Mouse (Mus musculus): Measurements from ENCODE around the gene Sirt7.

The Sirt7 gene

GRCm38 (mm10) chr11:120617519-120618112 is 7.4 kb downstream of the Sirt7 start, which contains the start of gene Pcyt2:
Gene Pcyt2 (minus strand): TSS chr11:120617936.
- DNase-seq (ENCODE audit: low spot score in 2 of 2): peak; percentile 89 to 92

DNA sequence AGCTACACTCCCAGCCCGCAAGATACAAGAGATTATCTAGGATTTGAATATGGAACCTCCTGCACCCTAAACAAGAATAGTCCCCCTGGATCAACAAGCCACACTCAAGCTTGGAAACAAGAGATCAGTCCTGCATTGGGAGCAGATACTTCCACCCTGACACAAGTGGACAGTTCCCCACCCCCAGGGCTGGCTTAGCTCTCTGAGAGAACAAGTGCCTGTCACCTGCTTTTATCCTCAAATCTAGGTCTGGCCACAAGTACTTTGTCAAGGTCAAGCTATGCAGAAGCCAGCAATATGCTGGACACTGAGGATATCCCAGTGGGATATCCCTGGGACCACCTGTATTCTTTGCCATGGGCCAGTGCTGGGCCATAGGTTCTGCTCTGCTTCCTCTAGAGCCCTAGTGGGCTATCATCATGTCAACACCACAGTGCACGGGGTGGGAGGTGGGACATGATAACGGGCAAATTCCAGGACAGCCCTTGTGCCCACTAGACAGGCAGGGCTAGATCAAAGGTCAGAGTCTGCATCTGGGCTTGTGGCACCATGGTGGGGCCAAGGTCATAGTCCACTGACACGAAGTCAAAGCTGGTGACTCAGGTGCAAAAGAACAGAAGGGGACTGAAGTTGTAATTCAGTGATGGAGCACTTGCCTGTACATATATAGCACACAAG is 8.3 kb downstream of the Sirt7 start:
- DNase-seq (ENCODE audit: low spot score in 2 of 2): no peak

GRCm38 (mm10) chr11:120615606-120616203 is 9.3 kb downstream of the Sirt7 start:
- DNase-seq (ENCODE audit: low spot score in 2 of 2): no peak

DNA sequence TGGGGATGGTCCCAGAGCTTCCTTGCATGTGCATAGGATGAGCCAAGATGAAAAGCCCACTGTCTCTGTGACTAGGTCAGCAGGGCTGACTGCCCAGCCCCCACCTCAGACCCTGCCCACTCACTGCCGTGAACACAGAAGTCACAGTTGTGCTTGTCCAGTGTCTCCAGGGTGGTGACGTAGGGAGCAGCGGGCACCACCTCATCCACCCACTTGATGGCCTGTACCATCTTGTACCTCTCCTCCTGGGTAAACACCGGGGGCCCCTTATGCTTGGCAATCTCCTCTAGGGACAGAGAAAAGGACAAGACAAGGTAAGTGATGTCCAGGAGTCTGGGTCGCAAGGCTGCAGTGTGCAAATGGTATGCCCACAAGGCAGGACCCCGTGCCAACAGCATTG is 9.9 kb downstream of the Sirt7 start:
- no peak for DNase-seq (ENCODE audit: low spot score in 2 of 2)

GRCm38 (mm10) chr11:120613976-120614375 is 11.1 kb downstream of the Sirt7 start:
- DNase-seq (ENCODE audit: low spot score in 2 of 2): no peak

GRCm38 (mm10) chr11:120613481-120613972 is 11.5 kb downstream of the Sirt7 start:
- no peak for DNase-seq (ENCODE audit: low spot score in 2 of 2)

- peak; percentile 54 to 79 for DNase-seq (ENCODE audit: low spot score in 2 of 2)
These were observed 12.3 kb downstream of the Sirt7 start for GRCm38 (mm10) chr11:120612763-120613162.

GRCm38 (mm10) chr11:120610477-120611046 is 14.5 kb downstream of the Sirt7 start:
- no peak for DNase-seq (ENCODE audit: low spot score in 2 of 2)

- DNase-seq (ENCODE audit: low spot score in 2 of 2): no peak
These were observed 15.8 kb downstream of the Sirt7 start for GRCm38 (mm10) chr11:120609250-120609649.

DNA sequence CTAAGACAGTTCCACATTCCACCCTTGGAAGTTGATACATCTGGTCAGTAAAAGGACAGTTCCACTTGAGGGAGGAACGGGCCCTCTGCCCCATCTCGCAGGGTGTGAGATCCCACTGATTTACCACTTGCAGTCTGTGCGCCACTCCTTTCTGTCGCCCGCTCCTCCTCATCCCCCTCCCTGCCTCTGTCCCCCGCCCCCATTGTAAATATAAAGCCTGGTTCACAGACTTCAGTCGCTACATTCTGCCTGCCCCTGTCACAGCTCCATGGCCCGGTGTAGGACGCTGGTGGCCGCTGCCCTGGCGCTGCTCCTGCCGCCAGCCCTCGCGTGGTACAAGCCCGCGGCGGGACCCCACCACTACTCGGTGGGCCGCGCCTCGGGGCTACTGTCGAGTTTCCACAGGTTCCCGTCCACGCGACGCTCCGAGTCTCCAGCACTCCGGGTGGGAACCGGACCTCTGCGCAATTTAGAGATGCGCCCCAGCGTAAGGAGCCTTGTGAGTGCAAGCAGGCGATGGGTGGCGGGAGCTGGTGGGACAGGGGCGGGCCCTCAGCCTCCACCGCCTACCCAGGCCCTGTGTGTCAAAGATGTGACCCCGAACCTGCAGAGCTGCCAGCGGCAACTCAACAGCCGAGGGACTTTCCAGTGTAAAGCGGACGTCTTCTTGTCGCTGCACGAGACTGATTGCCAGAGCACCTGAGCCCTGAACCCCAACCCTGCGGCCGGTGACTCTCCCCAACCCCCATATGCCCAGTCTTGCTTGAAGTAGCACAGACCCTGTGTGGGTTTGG is 16.6 kb downstream of the Sirt7 start, which contains the start of gene Npb:
Gene Npb, plus strand, starts transcription at position 237 of the 794 bp plus-strand sequence.
- no peak for DNase-seq (ENCODE audit: low spot score in 2 of 2)

- no peak for DNase-seq (ENCODE audit: low spot score in 2 of 2)
These were observed 18.3 kb downstream of the Sirt7 start for GRCm38 (mm10) chr11:120606764-120607163.

DNA sequence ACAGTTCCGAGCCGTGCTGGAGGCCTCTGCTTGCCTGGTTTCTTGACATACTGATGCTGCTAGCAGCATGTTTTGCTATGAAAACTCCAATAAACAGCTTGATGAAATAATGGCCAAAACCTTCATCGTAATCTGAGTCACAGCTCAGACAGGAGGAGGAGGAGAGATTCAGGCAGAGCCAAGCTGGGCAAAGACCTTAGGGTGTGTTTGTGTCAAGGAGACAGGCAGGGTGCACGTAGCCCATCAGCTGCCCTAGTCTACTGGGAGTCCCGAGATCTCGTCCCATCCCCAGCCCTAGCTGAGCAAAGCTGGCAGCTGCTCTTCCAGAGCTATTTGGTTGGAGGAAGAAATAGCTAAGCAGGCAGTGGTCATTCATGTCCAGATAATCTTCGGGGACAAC is 19.4 kb downstream of the Sirt7 start:
- DNase-seq (ENCODE audit: low spot score in 2 of 2): no peak

DNA sequence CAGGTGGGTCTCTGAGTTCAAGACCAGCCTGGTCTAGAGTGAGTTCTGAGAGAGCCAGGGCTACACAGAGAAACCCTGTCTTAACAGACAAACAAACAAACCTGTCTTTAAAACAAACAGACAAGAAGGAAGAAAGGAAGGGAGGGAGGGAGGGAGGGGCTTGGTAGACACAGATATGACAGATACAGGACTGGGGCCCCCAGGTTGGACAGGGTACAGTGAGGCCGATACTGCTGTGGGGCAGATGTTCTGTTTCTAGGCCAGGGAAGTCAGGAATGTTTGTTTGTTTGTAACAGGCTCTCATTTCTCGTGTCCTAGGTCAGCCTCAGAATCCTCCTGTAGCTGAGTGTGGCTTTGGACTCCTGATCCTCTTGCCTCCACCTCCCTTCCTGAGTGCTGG is 21.5 kb downstream of the Sirt7 start:
- no peak for DNase-seq (ENCODE audit: low spot score in 2 of 2)

GRCm38 (mm10) chr11:120600716-120601115 is 24.3 kb downstream of the Sirt7 start:
- no peak for DNase-seq (ENCODE audit: low spot score in 2 of 2)

DNA sequence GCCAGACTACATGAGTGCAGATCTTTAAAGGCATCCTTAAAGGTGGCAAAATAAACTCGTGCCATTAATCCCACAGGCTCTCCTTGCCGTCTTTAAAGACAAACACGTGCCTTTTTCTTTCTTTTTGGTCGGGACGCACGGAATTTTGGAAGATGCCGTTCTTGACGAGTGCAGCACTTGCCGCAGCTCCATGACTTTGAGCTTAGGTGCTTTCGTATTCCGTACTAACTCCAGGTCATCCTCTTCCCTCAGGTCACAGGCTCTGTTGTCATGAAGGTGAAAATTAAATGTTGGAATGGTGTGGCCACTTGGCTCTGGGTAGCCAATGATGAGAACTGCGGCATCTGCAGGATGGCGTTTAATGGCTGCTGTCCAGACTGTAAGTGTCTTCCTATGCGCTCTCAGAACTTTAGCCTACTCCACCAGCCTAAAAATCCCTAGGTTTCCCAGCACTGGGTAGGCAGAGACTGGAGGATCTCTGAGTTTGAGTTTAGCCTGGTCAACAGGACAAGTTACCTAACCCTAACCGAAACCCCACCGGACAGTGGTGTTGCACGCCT is 26.0 kb downstream of the Sirt7 start:
- no peak for DNase-seq (ENCODE audit: low spot score in 2 of 2)

DNA sequence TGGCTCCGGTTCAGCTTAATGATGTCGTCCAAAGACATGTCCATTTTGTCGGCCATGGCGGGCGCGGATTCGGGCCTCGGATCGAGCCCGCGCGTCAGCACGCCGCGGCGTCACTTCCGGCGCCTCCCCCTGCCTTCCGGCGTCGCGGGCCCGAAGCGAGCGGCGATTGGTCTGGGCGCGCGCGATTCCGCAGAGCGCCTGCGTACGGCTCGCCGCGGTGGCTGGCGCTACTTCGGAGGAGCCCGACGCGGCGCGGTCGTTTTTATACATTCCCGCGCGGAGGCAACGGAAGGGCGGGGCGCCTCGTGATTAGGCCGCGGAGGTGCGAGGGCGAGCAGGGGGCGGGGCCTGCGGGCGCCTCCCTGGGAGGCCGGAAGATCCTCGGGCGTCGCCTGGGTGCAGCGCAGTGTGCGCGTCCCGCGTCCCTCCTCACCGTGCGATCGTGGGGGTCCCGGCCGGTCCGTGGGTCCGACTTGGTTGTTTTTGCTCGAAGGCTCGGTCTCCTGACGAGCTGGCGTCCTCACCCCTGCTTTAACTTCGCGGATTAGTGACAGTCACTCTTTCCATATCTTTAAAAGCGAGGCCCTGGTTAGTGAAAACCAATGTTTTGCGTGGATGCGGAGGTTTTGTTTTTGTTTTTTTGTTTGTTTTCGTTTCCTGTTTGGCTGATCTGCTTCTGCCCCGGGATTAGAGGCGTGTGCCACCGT is 26.6 kb downstream of the Sirt7 start, which contains the start of the genes Alyref and Anapc11:
Gene Alyref, minus strand, starts transcription at position 83 of the 707 bp plus-strand sequence.
Gene Anapc11, plus strand, starts transcription at position 139 of the 707 bp plus-strand sequence.
- peak; percentile 92 to 93 for DNase-seq (ENCODE audit: low spot score in 2 of 2)

DNA sequence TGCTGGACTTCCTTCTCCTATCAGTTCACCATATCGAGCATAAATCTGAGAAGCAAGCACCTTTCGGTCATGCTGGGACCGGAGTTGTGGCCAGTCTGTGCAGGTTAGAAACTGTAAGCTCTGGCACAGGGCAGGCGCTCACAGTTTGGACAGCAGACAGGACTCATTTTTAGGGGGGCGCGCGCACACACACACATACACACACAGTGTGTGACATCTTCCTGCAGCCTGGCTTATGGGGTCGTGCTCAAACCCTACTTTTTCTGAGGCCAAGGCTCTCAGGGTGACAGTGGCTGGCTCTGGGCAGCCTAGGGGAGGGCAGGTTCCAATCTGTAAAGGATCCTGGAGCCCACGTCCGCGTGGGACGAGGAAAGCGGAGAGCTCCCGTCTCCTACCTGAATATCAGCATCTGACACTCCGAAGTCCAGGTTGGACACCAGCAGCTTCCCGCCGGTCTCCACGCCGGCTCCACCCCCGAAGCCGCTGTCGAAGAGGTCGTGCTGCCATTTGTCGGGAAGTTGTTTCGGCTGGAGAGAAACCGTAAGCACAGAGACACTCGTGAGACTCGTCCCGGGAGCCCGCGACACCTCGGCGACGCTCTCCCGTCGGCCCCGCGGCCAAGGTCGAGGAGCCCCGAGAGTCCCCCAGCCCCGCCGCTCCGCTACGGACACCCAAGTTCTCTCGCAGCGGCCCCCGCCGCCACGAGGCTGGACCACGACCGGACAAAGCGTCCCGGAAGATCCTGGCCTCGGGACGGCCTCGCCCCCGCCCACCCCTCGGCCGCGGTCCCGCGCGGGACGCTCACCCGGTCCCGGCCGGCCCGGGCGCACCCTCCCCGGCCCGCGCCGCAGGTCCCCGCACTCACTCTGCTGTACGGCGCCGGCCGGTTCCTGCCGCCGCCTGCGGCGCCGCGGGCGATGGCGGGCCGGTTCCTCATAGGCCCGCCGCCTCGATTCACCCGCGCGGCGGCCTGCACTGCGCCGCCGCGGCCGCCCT is 27.5 kb downstream of the Sirt7 start:
- DNase-seq (ENCODE audit: low spot score in 2 of 2): no peak

DNA sequence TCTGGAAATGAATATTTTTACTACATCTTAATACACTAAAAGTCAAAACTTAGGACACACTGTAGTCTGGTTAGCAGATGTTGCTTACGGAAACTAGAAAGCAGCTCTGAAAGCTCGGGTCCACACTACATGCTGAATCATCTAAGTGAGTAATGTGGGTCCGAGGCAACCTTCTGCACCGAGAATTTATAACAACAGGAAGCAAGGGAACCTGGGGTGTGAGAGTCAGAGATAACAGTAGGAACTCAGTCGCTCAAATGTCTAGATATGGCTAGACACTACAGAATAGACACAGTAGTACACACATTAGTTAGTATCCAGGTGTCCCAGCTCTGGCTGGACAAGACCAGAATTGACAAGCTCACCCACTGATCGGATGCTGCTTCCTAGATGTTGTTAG is 36.5 kb downstream of the Sirt7 start:
- DNase-seq (ENCODE audit: low spot score in 2 of 2): no peak

- DNase-seq (ENCODE audit: low spot score in 2 of 2): no peak
These were observed 41.1 kb downstream of the Sirt7 start for GRCm38 (mm10) chr11:120583937-120584336.

Measured in thymus, postnatal 10 days (tissue).